Mouse (Mus musculus) ZHBTc4 (cell line): Measurements from ENCODE around the gene Srrm3.

Experiments
- DNase-seq: peaks from one replicate; pipeline ENCODE4 v3.0.0-alpha.2; 2011; ENCODE audit warnings: low read depth, low spot score

The Srrm3 gene

GRCm38 (mm10) chr5:135869661-135870423, 63.2 kb downstream of the Srrm3 start:
- peak; percentile 34 for DNase-seq

- no peak for DNase-seq
Measured at GRCm38 (mm10) chr5:135870505-135870904, 63.8 kb downstream of the Srrm3 start.

- DNase-seq = peak; percentile 72
Measured at GRCm38 (mm10) chr5:135872996-135873395, 66.3 kb downstream of the Srrm3 start.

- DNase-seq = no peak
Measured at GRCm38 (mm10) chr5:135873753-135874152, 67.1 kb downstream of the Srrm3 start.

- DNase-seq = peak; percentile 72
Measured at GRCm38 (mm10) chr5:135877180-135877579, 70.5 kb downstream of the Srrm3 start.

- peak; percentile 89 for DNase-seq
Measured at GRCm38 (mm10) chr5:135877831-135878231, 71.1 kb downstream of the Srrm3 start.

GRCm38 (mm10) chr5:135879449-135880158, 72.9 kb downstream of the Srrm3 start:
- no peak for DNase-seq

- DNase-seq = no peak
Measured at GRCm38 (mm10) chr5:135884641-135885040, 78.0 kb downstream of the Srrm3 start.

- DNase-seq = peak; percentile 98
Measured at GRCm38 (mm10) chr5:135887675-135888102, 81.0 kb downstream of the Srrm3 start, which contains the start of gene Hspb1. Hspb1 (plus strand) TSS chr5:135887919.

GRCm38 (mm10) chr5:135888405-135889215, 81.9 kb downstream of the Srrm3 start:
- peak; percentile 96 for DNase-seq

GRCm38 (mm10) chr5:135890323-135890722, 83.6 kb downstream of the Srrm3 start:
- peak; percentile 53 for DNase-seq

- DNase-seq = peak; percentile 54
Measured at GRCm38 (mm10) chr5:135890920-135891319, 84.2 kb downstream of the Srrm3 start.

GRCm38 (mm10) chr5:135892589-135893351, 86.1 kb downstream of the Srrm3 start:
- DNase-seq = peak; percentile 62

- DNase-seq = peak; percentile 63
Measured at GRCm38 (mm10) chr5:135894958-135895357, 88.3 kb downstream of the Srrm3 start.

- peak; percentile 93 for DNase-seq
Measured at GRCm38 (mm10) chr5:135898028-135898427, 91.3 kb downstream of the Srrm3 start.

GRCm38 (mm10) chr5:135898995-135899394, 92.3 kb downstream of the Srrm3 start:
- DNase-seq = no peak

GRCm38 (mm10) chr5:135899833-135900232, 93.1 kb downstream of the Srrm3 start:
- peak; percentile 52 for DNase-seq

- no peak for DNase-seq
Measured at GRCm38 (mm10) chr5:135900701-135901100, 94.0 kb downstream of the Srrm3 start.

- peak; percentile 92 for DNase-seq
Measured at GRCm38 (mm10) chr5:135901354-135902095, 94.8 kb downstream of the Srrm3 start.

- no peak for DNase-seq
Measured at GRCm38 (mm10) chr5:135903058-135903457, 96.4 kb downstream of the Srrm3 start.
